Mouse (Mus musculus): ENCODE results near the gene Cmtm8. TPM values are rescaled to one million over a fixed set of nuclear protein-coding genes. Genes with fewer than 3 reads are reported as not detected.

Cmtm8 gene
- polyA plus RNA-seq, 1 experiment, result 15.4 TPM

DNA sequence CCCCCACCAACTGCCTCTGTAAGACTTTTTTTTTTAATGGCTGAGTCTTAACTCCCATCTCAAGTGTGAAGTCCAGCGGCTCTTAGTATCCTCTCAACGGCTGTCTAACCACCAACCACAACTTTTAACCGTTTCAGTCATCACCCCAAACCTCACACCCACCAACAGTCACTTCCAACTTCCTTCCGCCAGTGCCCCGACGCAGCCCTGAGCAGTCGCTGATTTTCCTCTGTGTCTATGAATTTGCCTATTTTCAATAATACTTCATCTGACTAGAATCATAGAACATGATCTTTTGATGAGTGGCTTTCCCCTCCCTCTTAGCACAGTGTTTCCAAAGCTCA, 65.9 kb downstream of the Cmtm8 start:
- TF ChIP-seq CTCF (IDR thresholded peaks at IDR 0.05; ENCODE audit: borderline replicate concordance, control insufficient read depth, extremely low read depth, insufficient read depth, low read length, poor library complexity) (no peak), POLR2A (IDR thresholded peaks at IDR 0.05; ENCODE audit: control insufficient read depth, extremely low read depth, insufficient read depth, low read length, poor library complexity) (no peak)
- Histone ChIP-seq H3K4me3 (ENCODE audit: control insufficient read depth, insufficient read depth, low read length) (peak overlapping the region; percentile 31), H3K27ac (ENCODE audit: control insufficient read depth, insufficient read depth, low read length) (peak overlapping the region; percentile 88), H3K4me1 (replicated peaks; ENCODE audit: control insufficient read depth, insufficient read depth, low read length) (peaks cover 63% of the 10 kb centered on the region), H3K36me3 (ENCODE audit: control insufficient read depth, insufficient read depth, low read length) (no peaks in the 10 kb centered on the region), H3K27me3 (ENCODE audit: control insufficient read depth, insufficient read depth, low read length) (no peaks in the 10 kb centered on the region)
- 5% methylated on average over 7 of the region's 7 CpGs for WGBS
- peak; percentile 57 for DNase-seq

GRCm38 (mm10) chr9:114777178-114778046, 66.5 kb downstream of the Cmtm8 start:
- 10% methylated on average over 6 of the region's 6 CpGs for WGBS
- TF ChIP-seq POLR2A (IDR thresholded peaks at IDR 0.05; ENCODE audit: control insufficient read depth, extremely low read depth, insufficient read depth, low read length, poor library complexity) (no peak), CTCF (IDR thresholded peaks at IDR 0.05; ENCODE audit: borderline replicate concordance, control insufficient read depth, extremely low read depth, insufficient read depth, low read length, poor library complexity) (no peak)
- no peak for DNase-seq
- Histone ChIP-seq H3K27me3 (ENCODE audit: control insufficient read depth, insufficient read depth, low read length) (no peaks in the 10 kb centered on the region), H3K4me1 (replicated peaks; ENCODE audit: control insufficient read depth, insufficient read depth, low read length) (peaks cover 62% of the 10 kb centered on the region), H3K27ac (ENCODE audit: control insufficient read depth, insufficient read depth, low read length) (peak overlapping the region; percentile 88), H3K4me3 (ENCODE audit: control insufficient read depth, insufficient read depth, low read length) (peak overlapping the region; percentile 31), H3K36me3 (ENCODE audit: control insufficient read depth, insufficient read depth, low read length) (peaks cover 4% of the 10 kb centered on the region; the same call in 1 of the 2 replicates)

- DNase-seq, result no peak
- Histone ChIP-seq H3K27me3 (ENCODE audit: control insufficient read depth, insufficient read depth, low read length) (no peaks in the 10 kb centered on the region), H3K4me3 (ENCODE audit: control insufficient read depth, insufficient read depth, low read length) (no peak overlapping the region), H3K4me1 (replicated peaks; ENCODE audit: control insufficient read depth, insufficient read depth, low read length) (peaks cover 61% of the 10 kb centered on the region), H3K27ac (ENCODE audit: control insufficient read depth, insufficient read depth, low read length) (peak overlapping the region; percentile 61), H3K36me3 (ENCODE audit: control insufficient read depth, insufficient read depth, low read length) (peaks cover 4% of the 10 kb centered on the region; the same call in 1 of the 2 replicates)
- TF ChIP-seq CTCF (IDR thresholded peaks at IDR 0.05; ENCODE audit: borderline replicate concordance, control insufficient read depth, extremely low read depth, insufficient read depth, low read length, poor library complexity) (no peak), POLR2A (IDR thresholded peaks at IDR 0.05; ENCODE audit: control insufficient read depth, extremely low read depth, insufficient read depth, low read length, poor library complexity) (no peak)
- 34% methylated on average over 3 of the region's 3 CpGs for WGBS
Measured at GRCm38 (mm10) chr9:114776361-114776760, 67.6 kb downstream of the Cmtm8 start.

- no peak for TF ChIP-seq CTCF (IDR thresholded peaks at IDR 0.05; ENCODE audit: borderline replicate concordance, control insufficient read depth, extremely low read depth, insufficient read depth, low read length, poor library complexity)
- no peak for TF ChIP-seq POLR2A (IDR thresholded peaks at IDR 0.05; ENCODE audit: control insufficient read depth, extremely low read depth, insufficient read depth, low read length, poor library complexity)
- WGBS, result 2% methylated on average over 4 of the region's 4 CpGs
- H3K4me1 ChIP-seq (replicated peaks; ENCODE audit: control insufficient read depth, insufficient read depth, low read length), result peaks cover 68% of the 10 kb centered on the region
- H3K27ac ChIP-seq (ENCODE audit: control insufficient read depth, insufficient read depth, low read length), result peak overlapping the region; percentile 81
- H3K27me3 ChIP-seq (ENCODE audit: control insufficient read depth, insufficient read depth, low read length), result no peaks in the 10 kb centered on the region
- peak; percentile 62 for DNase-seq
- peak overlapping the region; percentile 41 for H3K4me3 ChIP-seq (ENCODE audit: control insufficient read depth, insufficient read depth, low read length)
- peaks cover 4% of the 10 kb centered on the region; the same call in 1 of the 2 replicates for H3K36me3 ChIP-seq (ENCODE audit: control insufficient read depth, insufficient read depth, low read length)
Measured at GRCm38 (mm10) chr9:114775272-114775671, 68.7 kb downstream of the Cmtm8 start.

DNA sequence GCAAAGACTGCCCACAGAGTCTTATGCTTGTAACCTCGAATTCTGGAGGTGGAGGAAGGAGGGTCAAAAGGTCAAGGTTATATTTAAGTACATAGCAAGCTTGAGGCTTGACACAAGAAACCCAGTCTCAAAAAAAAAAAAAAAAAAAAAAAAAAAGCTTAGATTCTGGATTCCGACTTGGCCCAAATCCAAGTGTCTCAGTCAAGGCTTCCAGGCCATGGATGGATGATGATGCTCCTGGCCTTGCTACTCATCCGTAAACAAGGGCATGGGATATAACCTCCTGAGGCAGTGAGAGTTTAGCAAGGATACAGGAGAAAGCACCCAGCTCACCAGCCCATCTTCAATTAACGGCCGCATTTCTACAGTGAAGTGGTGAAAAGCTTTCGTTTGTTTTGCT, 69.3 kb downstream of the Cmtm8 start:
- no peak for DNase-seq
- H3K36me3 ChIP-seq (ENCODE audit: control insufficient read depth, insufficient read depth, low read length), result peaks cover 4% of the 10 kb centered on the region; the same call in 1 of the 2 replicates
- H3K27ac ChIP-seq (ENCODE audit: control insufficient read depth, insufficient read depth, low read length), result peak overlapping the region; percentile 81
- 21% methylated on average over 6 of the region's 6 CpGs for WGBS
- TF ChIP-seq CTCF (IDR thresholded peaks at IDR 0.05; ENCODE audit: borderline replicate concordance, control insufficient read depth, extremely low read depth, insufficient read depth, low read length, poor library complexity) (no peak), POLR2A (IDR thresholded peaks at IDR 0.05; ENCODE audit: control insufficient read depth, extremely low read depth, insufficient read depth, low read length, poor library complexity) (no peak)
- H3K4me1 ChIP-seq (replicated peaks; ENCODE audit: control insufficient read depth, insufficient read depth, low read length), result peaks cover 67% of the 10 kb centered on the region
- H3K4me3 ChIP-seq (ENCODE audit: control insufficient read depth, insufficient read depth, low read length), result peak overlapping the region; percentile 41; the same call in 1 of the 2 replicates
- H3K27me3 ChIP-seq (ENCODE audit: control insufficient read depth, insufficient read depth, low read length), result no peaks in the 10 kb centered on the region

DNA sequence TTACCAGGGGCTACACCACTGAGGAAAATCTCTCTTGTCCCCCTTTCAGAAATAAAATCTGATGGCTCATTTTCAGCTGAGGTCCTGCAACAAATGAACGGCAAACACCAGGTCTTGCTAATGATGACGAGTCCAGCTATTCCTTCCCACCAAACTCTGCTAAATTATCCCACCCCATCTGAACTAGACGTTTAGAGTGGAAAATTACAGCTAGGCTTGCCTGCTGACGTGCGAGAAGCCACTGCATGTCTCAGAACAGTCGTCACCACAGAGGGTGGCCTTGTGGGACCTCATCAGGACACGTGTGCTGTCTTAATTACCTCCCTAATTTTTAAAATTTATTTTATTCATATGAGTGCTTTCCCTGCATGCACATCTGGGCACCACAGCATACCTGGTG, 72.4 kb downstream of the Cmtm8 start:
- Histone ChIP-seq H3K36me3 (ENCODE audit: control insufficient read depth, insufficient read depth, low read length) (peaks cover 4% of the 10 kb centered on the region; the same call in 1 of the 2 replicates), H3K4me3 (ENCODE audit: control insufficient read depth, insufficient read depth, low read length) (no peak overlapping the region), H3K27ac (ENCODE audit: control insufficient read depth, insufficient read depth, low read length) (no peak overlapping the region), H3K27me3 (ENCODE audit: control insufficient read depth, insufficient read depth, low read length) (no peaks in the 10 kb centered on the region), H3K4me1 (replicated peaks; ENCODE audit: control insufficient read depth, insufficient read depth, low read length) (peaks cover 50% of the 10 kb centered on the region)
- TF ChIP-seq CTCF (IDR thresholded peaks at IDR 0.05; ENCODE audit: borderline replicate concordance, control insufficient read depth, extremely low read depth, insufficient read depth, low read length, poor library complexity) (no peak), POLR2A (IDR thresholded peaks at IDR 0.05; ENCODE audit: control insufficient read depth, extremely low read depth, insufficient read depth, low read length, poor library complexity) (no peak)
- DNase-seq, result no peak
- 80% methylated on average over 7 of the region's 7 CpGs for WGBS

All from thymus, adult 2 months (tissue).